Mouse (Mus musculus): ENCODE measurements at regions not wholly inside any gene's neighbourhood (a gene's known extent, or its start where the extent isn't known, plus 50 kb on each side); places are given as distances from the start of the nearest gene placed in this dataset.

- ATAC-seq (ENCODE audit: insufficient number of reproducible peaks, low FRiP score, low TSS enrichment), result peak; percentile 66; the same call in 1 of the 2 replicates
Observed at GRCm38 (mm10) chr3:74289864-74290263, 581.6 kb upstream of the Bche start.

GRCm38 (mm10) chr3:74243651-74244050, 535.4 kb upstream of the Bche start:
- ATAC-seq (ENCODE audit: insufficient number of reproducible peaks, low FRiP score, low TSS enrichment), result no peak

Data from cerebellum, adult (tissue).